Mouse (Mus musculus): Measurements from ENCODE around the gene Krtcap2.

DNA sequence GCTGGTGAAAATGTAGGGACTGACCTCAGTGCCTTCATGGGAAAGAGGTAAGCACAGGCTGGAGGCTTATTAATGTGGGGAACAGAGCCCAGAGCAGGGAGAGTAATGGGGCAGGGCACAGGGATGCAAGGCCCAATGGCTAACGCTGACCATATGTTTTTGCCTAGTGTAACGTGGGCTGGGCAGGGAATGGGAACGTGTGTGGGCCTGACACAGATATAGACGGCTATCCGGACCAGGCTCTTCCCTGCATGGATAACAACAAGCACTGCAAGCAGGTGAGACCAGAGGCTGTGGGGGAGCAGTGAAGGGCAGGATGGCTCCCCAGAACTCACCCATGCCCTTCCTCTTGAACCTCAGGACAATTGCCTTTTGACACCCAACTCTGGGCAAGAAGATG, 24.6 kb upstream of the Krtcap2 start:
- TF ChIP-seq USF1 (IDR thresholded peaks at IDR 0.05; ENCODE audit: low read depth) = no peak
- TF ChIP-seq FOSL1 (IDR thresholded peaks at IDR 0.05; ENCODE audit: insufficient read depth, low read length, poor library complexity, severe bottlenecking) = no peak
- TF ChIP-seq CTCF (IDR thresholded peaks at IDR 0.05; ENCODE audit: control insufficient read depth, insufficient read depth, insufficient read length) = no peak
- TF ChIP-seq MYOD1 (IDR thresholded peaks at IDR 0.05; ENCODE audit: control insufficient read depth, insufficient read length, low read depth) = no peak
- no peak for TF ChIP-seq MAX (IDR thresholded peaks at IDR 0.05)
- no peak for TF ChIP-seq CEBPB (IDR thresholded peaks at IDR 0.05; ENCODE audit: low read depth)
